Mouse (Mus musculus) kidney, adult 2 months (tissue): ENCODE measurements around the gene Gipr. TPM values are rescaled to one million over a fixed set of nuclear protein-coding genes. Genes with fewer than 3 reads are reported as not detected.

Source experiments
- DNase-seq: peaks from one replicate; pipeline ENCODE4 v3.0.0; 2021
- H3K27ac ChIP-seq: fragments of 200-500 bp; 2 replicates; pipeline ENCODE4 v1.5.1; 2012; ENCODE audit warnings: low read depth, low read length, control low read depth, inconsistent platforms; ENCODE audit not compliant: insufficient read depth
- H3K27me3 ChIP-seq: fragments of 200-500 bp; replicated peaks from 2 replicates; pipeline ENCODE4 v1.6.1; 2012; ENCODE audit warnings: mild to moderate bottlenecking, moderate library complexity, low read length, inconsistent platforms; ENCODE audit not compliant: control insufficient read depth, insufficient read depth
- H3K36me3 ChIP-seq: fragments of 200-500 bp; 2 replicates; pipeline ENCODE4 v1.6.1; 2012; ENCODE audit warnings: mild to moderate bottlenecking, moderate library complexity, low read length, inconsistent platforms; ENCODE audit not compliant: control insufficient read depth, insufficient read depth
- H3K4me1 ChIP-seq: fragments of 200-500 bp; 2 replicates; pipeline ENCODE4 v1.6.1; 2011; ENCODE audit warnings: low read length; ENCODE audit not compliant: control insufficient read depth, insufficient read depth
- H3K4me3 ChIP-seq: fragments of 200-500 bp; 2 replicates; pipeline ENCODE4 v1.5.1; 2011; ENCODE audit warnings: mild to moderate bottlenecking, low read depth, low read length, control low read depth; ENCODE audit not compliant: insufficient read depth
- CTCF ChIP-seq: fragments of 200-500 bp; conservative IDR thresholded peaks from 2 replicates; pipeline ENCODE4 v1.5.1; 2011; ENCODE audit warnings: low read depth, mild to moderate bottlenecking, control low read depth, low read length, moderate library complexity, mixed read lengths; ENCODE audit not compliant: insufficient read depth, insufficient read length
- POLR2A ChIP-seq: fragments of 200-500 bp; IDR thresholded peaks from one replicate; pipeline ENCODE4 v1.6.1; 2011; ENCODE audit warnings: low read depth, low read length, control low read depth
- WGBS: fragments of 180-500 bp; shearing (Covaris S2); methylation state at CpG from one replicate; pipeline ENCODE4 v1.1.7; 2018; 5-methylcytosine and 5-hydroxymethylcytosine counted together
- polyA plus RNA-seq: library from polyadenylated mRNA; depleted of rRNA; stranded (reverse); fragments of >200 nt; gene quantifications from 2 replicates; pipeline ENCODE4 v1.2.3, GENCODE M21; 2012

Gene Gipr
- polyA plus RNA-seq, 1 experiment = 0.13 TPM

GRCm38 (mm10) chr7:19148875-19149541 is 16.9 kb downstream of the Gipr start, which contains the start of gene Qpctl:
Gene Qpctl, minus strand, starts transcription at chr7:19149291.
- under 1% methylated on average over 43 of the region's 43 CpGs for WGBS
- peak; percentile 100 for DNase-seq
- H3K27ac ChIP-seq = peak within 1 kb of the TSS; percentile 63

GRCm38 (mm10) chr7:19148180-19148874 is 17.6 kb downstream of the Gipr start:
- no peak for TF ChIP-seq POLR2A
- TF ChIP-seq CTCF = no peak

More at GRCm38 (mm10) chr7:19148875-19149541, 16.9 kb downstream of the Gipr start, which contains the start of gene Qpctl:
- Histone ChIP-seq H3K36me3 (no peaks in the 10 kb centered on the region), H3K27me3 (no peaks in the 10 kb centered on the region), H3K4me1 (peaks cover 7% of the 10 kb centered on the region; the same call in 1 of the 2 replicates), H3K4me3 (peak within 1 kb of the TSS; percentile 76)
- no peak for TF ChIP-seq CTCF
- no peak for TF ChIP-seq POLR2A

GRCm38 (mm10) chr7:19147497-19148045 is 18.4 kb downstream of the Gipr start:
- Histone ChIP-seq H3K27me3 (no peaks in the 10 kb centered on the region), H3K4me3 (no peak overlapping the region), H3K36me3 (no peaks in the 10 kb centered on the region), H3K4me1 (peaks cover 7% of the 10 kb centered on the region; the same call in 1 of the 2 replicates), H3K27ac (no peak overlapping the region)
- DNase-seq = no peak
- TF ChIP-seq CTCF (no peak), POLR2A (no peak)
- 36% methylated on average over 6 of the region's 6 CpGs for WGBS

More at GRCm38 (mm10) chr7:19148180-19148874, 17.6 kb downstream of the Gipr start:
- no peak for DNase-seq
- no peaks in the 10 kb centered on the region for H3K27me3 ChIP-seq
- WGBS = 6% methylated on average over 20 of the region's 20 CpGs
- H3K4me3 ChIP-seq = peak overlapping the region; percentile 76
- peaks cover 7% of the 10 kb centered on the region; the same call in 1 of the 2 replicates for H3K4me1 ChIP-seq
- peak overlapping the region; percentile 57; the same call in 1 of the 2 replicates for H3K27ac ChIP-seq
- H3K36me3 ChIP-seq = no peaks in the 10 kb centered on the region

GRCm38 (mm10) chr7:19146793-19147192 is 19.1 kb downstream of the Gipr start:
- DNase-seq = no peak
- Histone ChIP-seq H3K4me3 (no peak overlapping the region), H3K27ac (no peak overlapping the region), H3K36me3 (no peaks in the 10 kb centered on the region), H3K4me1 (peaks cover 7% of the 10 kb centered on the region; the same call in 1 of the 2 replicates), H3K27me3 (no peaks in the 10 kb centered on the region)
- 87% methylated on average over 10 of the region's 10 CpGs for WGBS
- no peak for TF ChIP-seq CTCF
- no peak for TF ChIP-seq POLR2A

- TF ChIP-seq POLR2A (no peak), CTCF (peak; percentile 48)
- WGBS = 36% methylated on average over 5 of the region's 5 CpGs
- no peak overlapping the region for H3K4me3 ChIP-seq
- no peak overlapping the region for H3K27ac ChIP-seq
- no peaks in the 10 kb centered on the region for H3K4me1 ChIP-seq
- peak; percentile 54 for DNase-seq
- H3K36me3 ChIP-seq = peaks cover 1% of the 10 kb centered on the region; the same call in 1 of the 2 replicates
- no peaks in the 10 kb centered on the region for H3K27me3 ChIP-seq
Measured at GRCm38 (mm10) chr7:19137380-19137779, 28.5 kb downstream of the Gipr start.

GRCm38 (mm10) chr7:19136673-19137334 is 29.1 kb downstream of the Gipr start:
- Histone ChIP-seq H3K27ac (no peak overlapping the region), H3K4me3 (no peak overlapping the region), H3K4me1 (peaks cover 2% of the 10 kb centered on the region; the same call in 1 of the 2 replicates), H3K27me3 (no peaks in the 10 kb centered on the region), H3K36me3 (peaks cover 1% of the 10 kb centered on the region; the same call in 1 of the 2 replicates)
- DNase-seq = no peak
- no peak for TF ChIP-seq POLR2A
- TF ChIP-seq CTCF = no peak
- 91% methylated on average over 38 of the region's 38 CpGs for WGBS
